Mouse (Mus musculus) kidney, postnatal 36 days (tissue): ENCODE measurements at regions not wholly inside any gene's neighbourhood (a gene's known extent, or its start where the extent isn't known, plus 50 kb on each side); places are given as distances from the start of the nearest gene placed in this dataset.
"Not testable (repeated sequence)": the region's sequence is repeated elsewhere in the genome, so short reads cannot be mapped to it uniquely, and the experiment has no call there.

Experiments used
- DNase-seq, 2 experiments: peaks; one replicate each; pipeline ENCODE4 v3.0.0; 2021 to 2022; ENCODE audit warnings: mixed read lengths in 2 of 2

GRCm38 (mm10) chr2:78277699-78278098 is 331.5 kb upstream of the Cwc22 start:
- no peak for DNase-seq

- no peak for DNase-seq
Observed at GRCm38 (mm10) chr2:78274122-78274521, 327.9 kb upstream of the Cwc22 start.

- no peak for DNase-seq
Observed at GRCm38 (mm10) chr2:78268705-78269104, 322.5 kb upstream of the Cwc22 start.

GRCm38 (mm10) chr2:78267527-78268375 is 321.6 kb upstream of the Cwc22 start:
- DNase-seq, result no peak

GRCm38 (mm10) chr2:78253601-78254097 is 307.5 kb upstream of the Cwc22 start:
- DNase-seq, result no peak

- DNase-seq, result no peak
Observed at GRCm38 (mm10) chr2:78246354-78246753, 300.2 kb upstream of the Cwc22 start.

- no peak for DNase-seq
Observed at GRCm38 (mm10) chr2:78240299-78240698, 294.1 kb upstream of the Cwc22 start.

GRCm38 (mm10) chr2:78225383-78226100 is 279.4 kb upstream of the Cwc22 start:
- not testable (repeated sequence) for DNase-seq

- no peak for DNase-seq
Observed at GRCm38 (mm10) chr2:78214469-78214868, 268.3 kb upstream of the Cwc22 start.

- peak; percentile 4 to 8 for DNase-seq
Observed at GRCm38 (mm10) chr2:78205125-78205524, 258.9 kb upstream of the Cwc22 start.

- DNase-seq, result peak in 1 of 2 experiments; percentile 14
Observed at GRCm38 (mm10) chr2:78196006-78196405, 249.8 kb upstream of the Cwc22 start.

- no peak for DNase-seq
Observed at GRCm38 (mm10) chr2:78189620-78190019, 243.4 kb upstream of the Cwc22 start.

- no peak for DNase-seq
Observed at GRCm38 (mm10) chr2:78184950-78185349, 238.8 kb upstream of the Cwc22 start.

- DNase-seq, result no peak
Observed at GRCm38 (mm10) chr2:78173784-78174183, 227.6 kb upstream of the Cwc22 start.

- no peak for DNase-seq
Observed at GRCm38 (mm10) chr2:78172819-78173218, 226.6 kb upstream of the Cwc22 start.

- no peak for DNase-seq
Observed at GRCm38 (mm10) chr2:78170162-78170747, 224.1 kb upstream of the Cwc22 start.

- no peak for DNase-seq
Observed at GRCm38 (mm10) chr2:78165429-78165828, 219.3 kb upstream of the Cwc22 start.

- no peak for DNase-seq
Observed at GRCm38 (mm10) chr2:78159877-78160485, 213.8 kb upstream of the Cwc22 start.

- DNase-seq, result no peak
Observed at GRCm38 (mm10) chr2:78110335-78110734, 164.2 kb upstream of the Cwc22 start.

GRCm38 (mm10) chr2:78095536-78095935 is 149.4 kb upstream of the Cwc22 start:
- DNase-seq, result no peak

GRCm38 (mm10) chr2:78094921-78095320 is 148.7 kb upstream of the Cwc22 start:
- DNase-seq, result no peak

GRCm38 (mm10) chr2:78064321-78065037 is 118.3 kb upstream of the Cwc22 start:
- DNase-seq, result no peak
